Mouse (Mus musculus) CH12.LX (cell line): ENCODE measurements at regions not wholly inside any gene's neighbourhood (a gene's known extent, or its start where the extent isn't known, plus 50 kb on each side); places are given as distances from the start of the nearest gene placed in this dataset.

Experiments
- DNase-seq: peaks from one replicate; pipeline ENCODE4 v3.0.0-alpha.2; 2013; ENCODE audit errors: extremely low read depth
- H3K27ac ChIP-seq: 2 replicates; pipeline ENCODE4 v1.5.1; 2012; ENCODE audit warnings: low read depth, mild to moderate bottlenecking, control low read depth, moderate library complexity; ENCODE audit not compliant: insufficient read depth
- H3K27me3 ChIP-seq: replicated peaks from 2 replicates; pipeline ENCODE3; 2012; ENCODE audit warnings: inconsistent platforms
- H3K36me3 ChIP-seq, 2 experiments: replicated peaks in 1 of 2; 2 replicates each; pipeline versions ENCODE3 to v1.6.1; 2012; ENCODE audit warnings: inconsistent platforms in 1 of 2, low read length in 1 of 2, mild to moderate bottlenecking in 1 of 2, mixed read lengths in 1 of 2, moderate library complexity in 1 of 2; ENCODE audit not compliant: control insufficient read depth in 1 of 2, insufficient read depth in 1 of 2
- H3K4me1 ChIP-seq, 2 experiments: 2 replicates each; pipeline ENCODE4 v1.6.1; 2012; ENCODE audit warnings: inconsistent platforms in 1 of 2, moderate library complexity in 1 of 2; ENCODE audit not compliant: insufficient read depth in 2 of 2, control insufficient read depth in 1 of 2
- H3K4me2 ChIP-seq: 2 replicates; pipeline ENCODE4 v1.6.1; 2012; ENCODE audit warnings: low read depth, mild to moderate bottlenecking, control low read depth; ENCODE audit not compliant: poor library complexity, insufficient read depth, severe bottlenecking
- H3K4me3 ChIP-seq, 3 experiments: fragments of 150-350 bp in 1 of 3; sonication (generic) in 1 of 3; replicated peaks in 1 of 3; 2 replicates each; pipeline versions ENCODE3 to v1.5.1; 2011 to 2012; ENCODE audit warnings: low read depth in 2 of 3, low read length in 2 of 3, mild to moderate bottlenecking in 2 of 3, moderate library complexity in 2 of 3, control low read depth in 1 of 3, improper control_type of control experiment in 1 of 3, inconsistent platforms in 1 of 3, mixed read lengths in 1 of 3; ENCODE audit not compliant: poor library complexity in 1 of 3
- H3K79me2 ChIP-seq: replicated peaks from 2 replicates; pipeline ENCODE4 v1.6.1; 2012; ENCODE audit warnings: mild to moderate bottlenecking, moderate library complexity; ENCODE audit not compliant: control insufficient read depth, poor library complexity, insufficient read depth, severe bottlenecking; ENCODE audit errors: extremely low read depth
- H3K9ac ChIP-seq: 2 replicates; pipeline ENCODE4 v1.6.1; 2012; ENCODE audit warnings: low read depth, mild to moderate bottlenecking, control low read depth, moderate library complexity; ENCODE audit not compliant: insufficient read depth
- H3K9me3 ChIP-seq: replicated peaks from 2 replicates; pipeline ENCODE3; 2012; ENCODE audit warnings: low read length, inconsistent platforms, mixed read lengths
- CHD2 ChIP-seq: IDR thresholded peaks from 2 replicates; pipeline ENCODE4 v1.6.1; 2011; ENCODE audit warnings: low read length, improper control_type of control experiment
- ELF1 ChIP-seq: IDR thresholded peaks from 2 replicates; pipeline ENCODE4 v1.6.1; 2014; ENCODE audit warnings: low read depth, mild to moderate bottlenecking, inconsistent platforms, low read length, improper control_type of control experiment
- EP300 ChIP-seq: IDR thresholded peaks from 2 replicates; pipeline ENCODE4 v1.6.1; 2011; ENCODE audit warnings: low read length, improper control_type of control experiment
- GABPA ChIP-seq: IDR thresholded peaks from 2 replicates; pipeline ENCODE4 v1.6.1; 2012; ENCODE audit warnings: low read depth, low read length, improper control_type of control experiment, inconsistent platforms; ENCODE audit not compliant: insufficient replicate concordance
- HCFC1 ChIP-seq: IDR thresholded peaks from 2 replicates; pipeline ENCODE4 v1.6.1; 2012; ENCODE audit warnings: low read depth, mild to moderate bottlenecking, inconsistent platforms, low read length, improper control_type of control experiment
- JUN ChIP-seq: IDR thresholded peaks from 2 replicates; pipeline ENCODE4 v1.6.1; 2011; ENCODE audit warnings: low read depth, mild to moderate bottlenecking, low read length, improper control_type of control experiment, moderate library complexity; ENCODE audit not compliant: insufficient read depth
- JUND ChIP-seq: conservative IDR thresholded peaks from 2 replicates; pipeline ENCODE4 v1.6.1; 2011; ENCODE audit warnings: low read depth, low read length, improper control_type of control experiment
- KAT2A ChIP-seq: IDR thresholded peaks from 2 replicates; pipeline ENCODE4 v1.6.1; 2012; ENCODE audit warnings: low read length, improper control_type of control experiment, inconsistent platforms; ENCODE audit not compliant: insufficient replicate concordance
- MAFK ChIP-seq: IDR thresholded peaks from 2 replicates; pipeline ENCODE4 v1.6.1; 2011; ENCODE audit warnings: low read length, improper control_type of control experiment; ENCODE audit not compliant: insufficient replicate concordance
- MEF2A ChIP-seq: IDR thresholded peaks from 2 replicates; pipeline ENCODE4 v1.6.1; 2014; ENCODE audit warnings: low read depth, mild to moderate bottlenecking, inconsistent platforms, low read length, improper control_type of control experiment, borderline replicate concordance
- MYC ChIP-seq: IDR thresholded peaks from 2 replicates; pipeline ENCODE4 v1.6.1; 2011; ENCODE audit warnings: low read depth, mild to moderate bottlenecking, improper control_type of control experiment, low read length
- PAX5 ChIP-seq: IDR thresholded peaks from 2 replicates; pipeline ENCODE4 v1.6.1; 2012; ENCODE audit warnings: low read length, inconsistent platforms, mixed read lengths
- POLR2AphosphoS2 ChIP-seq: IDR thresholded peaks from 2 replicates; pipeline ENCODE4 v1.6.1; 2011; ENCODE audit warnings: low read depth, low read length, improper control_type of control experiment
- RCOR1 ChIP-seq: conservative IDR thresholded peaks from 2 replicates; pipeline ENCODE4 v1.6.1; 2012; ENCODE audit warnings: low read depth, mild to moderate bottlenecking, inconsistent platforms, low read length, improper control_type of control experiment
- SIN3A ChIP-seq: IDR thresholded peaks from 2 replicates; pipeline ENCODE4 v1.6.1; 2012; ENCODE audit warnings: low read length, improper control_type of control experiment, inconsistent platforms
- UBTF ChIP-seq: IDR thresholded peaks from 2 replicates; pipeline ENCODE4 v1.6.1; 2012; ENCODE audit warnings: low read depth, mild to moderate bottlenecking, inconsistent platforms, low read length, improper control_type of control experiment, moderate library complexity
- dilution Hi-C: fragments of 300-500 bp; cut with MboI; formaldehyde crosslinking; loops from 2 replicates; pipeline ENCODE4 v1.14.3; 2020; ENCODE audit warnings: low sequenced_read_pairs; ENCODE audit not compliant: extremely low pct_unique_long_range_greater_than_20kb, extremely low pct_ligation_motif_present
- in situ Hi-C: fragments of 300-500 bp; cut with MboI; formaldehyde crosslinking; loops from 3 replicates; pipeline ENCODE4 v1.14.3; 2019; ENCODE audit warnings: low sequenced_read_pairs, low pct_ligation_motif_present, low pct_unique_long_range_greater_than_20kb, mixed read lengths

DNA sequence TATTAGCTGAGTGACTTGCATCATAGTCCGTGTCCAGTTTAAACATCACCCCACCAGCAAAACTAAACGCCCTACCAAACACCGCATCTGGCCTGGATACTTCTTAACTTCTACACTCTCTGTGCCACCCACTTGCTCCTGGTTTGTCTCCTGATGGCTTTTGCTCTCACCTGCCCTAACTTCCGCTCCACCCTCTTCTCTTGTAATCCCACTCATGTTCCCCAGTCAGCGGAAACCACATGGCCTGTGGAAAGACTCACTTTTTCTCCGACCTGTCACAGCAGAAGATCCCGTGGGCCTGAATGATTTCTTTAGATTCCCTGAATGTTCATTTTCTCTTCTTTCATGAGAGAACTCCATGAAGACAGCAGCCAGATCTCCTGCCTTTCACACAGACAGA, 86.1 kb upstream of the Lgalsl start:
- Histone ChIP-seq H3K27ac (no peak overlapping the region), H3K4me3 (no peak overlapping the region), H3K4me2 (no peak overlapping the region), H3K9me3 (no peaks in the 10 kb centered on the region), H3K79me2 (no peaks in the 10 kb centered on the region), H3K9ac (no peak overlapping the region), H3K36me3 (no peaks in the 10 kb centered on the region), H3K27me3 (no peaks in the 10 kb centered on the region), H3K4me1 (peaks cover 7 to 51% of the 10 kb centered on the region in 2 experiments)
- no peak for DNase-seq
- TF ChIP-seq EP300 (no peak), MAFK (no peak), UBTF (no peak), KAT2A (no peak)
- in situ Hi-C loops (loop anchor here (5.0 to 10.0 kb wide), 5 partner anchors 125 to 538 kb away; partner anchors contain the start of gene Peli1), dilution Hi-C loops (no loop called here)

DNA sequence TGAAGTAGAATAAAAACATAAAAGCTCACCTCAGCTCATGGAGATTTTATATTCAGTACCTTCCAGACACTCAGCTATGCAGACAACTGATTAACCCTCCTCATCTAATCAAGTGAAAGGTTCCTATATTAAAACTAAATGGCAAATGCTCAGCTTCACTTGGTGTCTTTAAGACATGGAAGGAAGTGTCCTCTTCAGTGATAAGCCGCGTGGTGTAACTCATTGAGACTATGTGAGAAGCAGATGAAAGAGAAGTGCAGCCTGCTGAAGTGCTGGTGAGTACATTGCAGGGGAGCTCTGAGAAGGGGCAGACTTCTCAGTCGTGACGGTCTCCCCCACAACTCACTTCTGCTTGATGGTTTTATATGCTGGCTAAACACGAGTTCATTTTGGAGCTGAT, 86.6 kb upstream of the Lgalsl start:
- H3K9me3 ChIP-seq, result no peaks in the 10 kb centered on the region
- no peaks in the 10 kb centered on the region for H3K27me3 ChIP-seq
- no peak overlapping the region for H3K4me3 ChIP-seq
- H3K79me2 ChIP-seq, result no peaks in the 10 kb centered on the region
- H3K9ac ChIP-seq, result no peak overlapping the region
- H3K27ac ChIP-seq, result no peak overlapping the region
- dilution Hi-C loops, result no loop called here
- H3K36me3 ChIP-seq, result no peaks in the 10 kb centered on the region
- in situ Hi-C loops, result loop anchor here (5.0 to 10.0 kb wide), 5 partner anchors 125 to 537 kb away; partner anchors contain the start of gene Peli1
- peaks cover 4 to 51% of the 10 kb centered on the region in 2 experiments; a peak in 3 of 4 replicates for H3K4me1 ChIP-seq
- H3K4me2 ChIP-seq, result no peak overlapping the region
- DNase-seq, result no peak
- no peak for TF ChIP-seq SIN3A
- no peak for TF ChIP-seq GABPA
- no peak for TF ChIP-seq HCFC1
- TF ChIP-seq JUN, result no peak
- no peak for TF ChIP-seq MYC
- TF ChIP-seq EP300, result no peak
- TF ChIP-seq RCOR1, result no peak
- TF ChIP-seq PAX5, result no peak
- no peak for TF ChIP-seq JUND
- no peak for TF ChIP-seq ELF1
- no peak for TF ChIP-seq CHD2
- TF ChIP-seq MEF2A, result no peak
- TF ChIP-seq POLR2AphosphoS2, result no peak
